Mouse (Mus musculus) gastrocnemius, postnatal 25 days (tissue): ENCODE results near the gene Sprr2a1. TPM values are rescaled to one million over a fixed set of nuclear protein-coding genes. Genes with fewer than 3 reads are reported as not detected.
A peak's percentile ranks its signal among the peaks of the same experiment; 100 is the strongest.
"Not testable (repeated sequence)": the region's sequence is repeated elsewhere in the genome, so short reads cannot be mapped to it uniquely, and the experiment has no call there.

Experiments
- DNase-seq: peaks from one replicate; pipeline ENCODE4 v3.0.0; 2022
- long read RNA-seq, 2 experiments: library from polyadenylated mRNA; stranded (forward); transcript quantifications; one replicate each; pipeline ENCODE4 v2.0.0; 2021
- total RNA-seq, 2 experiments: library from RNA; stranded (reverse); gene quantifications; 1 replicate in 1 of 2; 2 replicates in 1 of 2; pipeline ENCODE4 v1.2.3; 2021

The Sprr2a1 gene
- total RNA-seq, result not detected
- long read RNA-seq, experiment 1, result 0 reads
- long read RNA-seq, experiment 2, result 0 reads

- DNase-seq, result not testable (repeated sequence)
These were observed at the start of gene Sprr2a1, which contains the start of gene Sprr2a2 for GRCm38 (mm10) chr3:92215569-92215968. Gene Sprr2a1, plus strand, starts transcription at chr3:92215799. Gene Sprr2a2, plus strand, starts transcription at chr3:92215920.

- DNase-seq, result no peak
These were observed 45.8 kb upstream of the Sprr2a1 start for GRCm38 (mm10) chr3:92169847-92170246.

GRCm38 (mm10) chr3:92176880-92177279 is 38.7 kb upstream of the Sprr2a1 start:
- no peak for DNase-seq

GRCm38 (mm10) chr3:92195512-92196200 is 19.9 kb upstream of the Sprr2a1 start:
- DNase-seq, result no peak

- not testable (repeated sequence) for DNase-seq
These were observed 4.3 kb upstream of the Sprr2a1 start for GRCm38 (mm10) chr3:92211133-92211925.

GRCm38 (mm10) chr3:92212059-92212458 is 3.5 kb upstream of the Sprr2a1 start:
- not testable (repeated sequence) for DNase-seq

GRCm38 (mm10) chr3:92213651-92214050 is 1.9 kb upstream of the Sprr2a1 start:
- not testable (repeated sequence) for DNase-seq

GRCm38 (mm10) chr3:92219031-92219430 is 3.4 kb downstream of the Sprr2a1 start:
- not testable (repeated sequence) for DNase-seq

- DNase-seq, result not testable (repeated sequence)
These were observed 8.1 kb downstream of the Sprr2a1 start for GRCm38 (mm10) chr3:92223708-92224107.

GRCm38 (mm10) chr3:92227410-92227809 is 11.8 kb downstream of the Sprr2a1 start:
- peak; percentile 3 for DNase-seq

- not testable (repeated sequence) for DNase-seq
These were observed 21.0 kb downstream of the Sprr2a1 start for GRCm38 (mm10) chr3:92236463-92237189.

GRCm38 (mm10) chr3:92238736-92239135 is 23.1 kb downstream of the Sprr2a1 start:
- not testable (repeated sequence) for DNase-seq

- not testable (repeated sequence) for DNase-seq
These were observed 23.6 kb downstream of the Sprr2a1 start for GRCm38 (mm10) chr3:92239197-92239596.

GRCm38 (mm10) chr3:92244833-92245232 is 29.2 kb downstream of the Sprr2a1 start:
- not testable (repeated sequence) for DNase-seq

GRCm38 (mm10) chr3:92246245-92246644 is 30.6 kb downstream of the Sprr2a1 start:
- not testable (repeated sequence) for DNase-seq

- not testable (repeated sequence) for DNase-seq
These were observed 32.9 kb downstream of the Sprr2a1 start for GRCm38 (mm10) chr3:92248494-92248893.

GRCm38 (mm10) chr3:92250450-92250849 is 34.9 kb downstream of the Sprr2a1 start:
- not testable (repeated sequence) for DNase-seq

GRCm38 (mm10) chr3:92253860-92254259 is 38.3 kb downstream of the Sprr2a1 start:
- DNase-seq, result not testable (repeated sequence)

GRCm38 (mm10) chr3:92258526-92258925 is 42.9 kb downstream of the Sprr2a1 start:
- DNase-seq, result not testable (repeated sequence)

GRCm38 (mm10) chr3:92263462-92263861 is 47.9 kb downstream of the Sprr2a1 start:
- not testable (repeated sequence) for DNase-seq
